Mouse (Mus musculus) testis, adult 2 months (tissue): ENCODE data around the gene Fstl3. TPM values are rescaled to one million over a fixed set of nuclear protein-coding genes. Genes with fewer than 3 reads are reported as not detected.

Source experiments
- H3K27ac ChIP-seq: fragments of 200-500 bp; 2 replicates; pipeline ENCODE4 v1.5.1; 2012; ENCODE audit warnings: low read depth, low read length; ENCODE audit not compliant: control insufficient read depth, insufficient read depth
- H3K27me3 ChIP-seq: fragments of 200-500 bp; 2 replicates; pipeline ENCODE4 v1.6.1; 2012; ENCODE audit warnings: mild to moderate bottlenecking, low read length, moderate library complexity; ENCODE audit not compliant: control insufficient read depth, insufficient read depth
- H3K36me3 ChIP-seq: fragments of 200-500 bp; 2 replicates; pipeline ENCODE4 v1.6.1; 2012; ENCODE audit warnings: mild to moderate bottlenecking, low read length; ENCODE audit not compliant: control insufficient read depth, insufficient read depth
- H3K4me1 ChIP-seq: fragments of 200-500 bp; 2 replicates; pipeline ENCODE4 v1.6.1; 2012; ENCODE audit warnings: low read length; ENCODE audit not compliant: control insufficient read depth, insufficient read depth
- H3K4me3 ChIP-seq: fragments of 200-500 bp; 2 replicates; pipeline ENCODE4 v1.5.1; 2012; ENCODE audit warnings: low read depth, mild to moderate bottlenecking, low read length, moderate library complexity, mixed read lengths; ENCODE audit not compliant: control insufficient read depth
- CTCF ChIP-seq: fragments of 200-500 bp; IDR thresholded peaks from 2 replicates; pipeline ENCODE4 v1.5.1; 2012; ENCODE audit warnings: low read depth, mild to moderate bottlenecking, inconsistent platforms, low read length, moderate library complexity; ENCODE audit not compliant: control insufficient read depth, insufficient read depth, insufficient replicate concordance
- POLR2A ChIP-seq: fragments of 200-500 bp; IDR thresholded peaks from 2 replicates; pipeline ENCODE4 v1.6.1; 2012; ENCODE audit warnings: low read depth, mild to moderate bottlenecking, inconsistent platforms, low read length, moderate library complexity; ENCODE audit not compliant: control insufficient read depth
- polyA plus RNA-seq: library from polyadenylated mRNA; depleted of rRNA; stranded (reverse); fragments of >200 nt; gene quantifications from 2 replicates; pipeline ENCODE4 v1.2.3, GENCODE M21; 2012

Gene Fstl3
- polyA plus RNA-seq, 1 experiment: 16.1 TPM

- Histone ChIP-seq H3K27ac (no peak overlapping the region; the same call in 1 of the 2 replicates), H3K4me3 (no peak overlapping the region), H3K4me1 (peaks cover 50% of the 10 kb centered on the region), H3K36me3 (no peaks in the 10 kb centered on the region), H3K27me3 (no peaks in the 10 kb centered on the region)
- TF ChIP-seq CTCF (no peak), POLR2A (no peak)
Measured at GRCm38 (mm10) chr10:79806972-79807371, 29.9 kb downstream of the Fstl3 start.

- Histone ChIP-seq H3K27me3 (no peaks in the 10 kb centered on the region), H3K4me3 (no peak overlapping the region), H3K27ac (no peak overlapping the region), H3K36me3 (no peaks in the 10 kb centered on the region), H3K4me1 (peaks cover 43% of the 10 kb centered on the region)
- no peak for TF ChIP-seq POLR2A
- TF ChIP-seq CTCF: no peak
Measured at GRCm38 (mm10) chr10:79807826-79808225, 30.8 kb downstream of the Fstl3 start.

GRCm38 (mm10) chr10:79808728-79809127 lies 31.7 kb downstream of the Fstl3 start:
- H3K27ac ChIP-seq: no peak overlapping the region
- H3K36me3 ChIP-seq: no peaks in the 10 kb centered on the region
- TF ChIP-seq CTCF (no peak), POLR2A (no peak)
- no peak overlapping the region for H3K4me3 ChIP-seq
- peaks cover 34% of the 10 kb centered on the region for H3K4me1 ChIP-seq
- H3K27me3 ChIP-seq: no peaks in the 10 kb centered on the region

- no peaks in the 10 kb centered on the region for H3K27me3 ChIP-seq
- H3K27ac ChIP-seq: no peak overlapping the region
- TF ChIP-seq POLR2A (no peak), CTCF (peak; percentile 92)
- no peak overlapping the region for H3K4me3 ChIP-seq
- H3K36me3 ChIP-seq: no peaks in the 10 kb centered on the region
- peaks cover 6% of the 10 kb centered on the region for H3K4me1 ChIP-seq
Measured at GRCm38 (mm10) chr10:79811736-79812637, 34.9 kb downstream of the Fstl3 start.

- TF ChIP-seq CTCF (no peak), POLR2A (no peak)
- Histone ChIP-seq H3K4me3 (no peak overlapping the region), H3K36me3 (no peaks in the 10 kb centered on the region), H3K27ac (no peak overlapping the region), H3K4me1 (peaks cover 3% of the 10 kb centered on the region), H3K27me3 (no peaks in the 10 kb centered on the region)
Measured at GRCm38 (mm10) chr10:79814271-79814842, 37.3 kb downstream of the Fstl3 start.

- no peak overlapping the region for H3K27ac ChIP-seq
- peaks cover 3% of the 10 kb centered on the region for H3K4me1 ChIP-seq
- H3K36me3 ChIP-seq: no peaks in the 10 kb centered on the region
- no peaks in the 10 kb centered on the region for H3K27me3 ChIP-seq
- no peak for TF ChIP-seq POLR2A
- no peak for TF ChIP-seq CTCF
- H3K4me3 ChIP-seq: no peak overlapping the region
Measured at GRCm38 (mm10) chr10:79815671-79816494, 38.8 kb downstream of the Fstl3 start.

- Histone ChIP-seq H3K4me1 (peaks cover 4% of the 10 kb centered on the region), H3K27ac (no peak overlapping the region), H3K4me3 (no peak overlapping the region), H3K27me3 (no peaks in the 10 kb centered on the region), H3K36me3 (no peaks in the 10 kb centered on the region)
- TF ChIP-seq CTCF (no peak), POLR2A (no peak)
Measured at GRCm38 (mm10) chr10:79817111-79817510, 40.0 kb downstream of the Fstl3 start.
